Mouse (Mus musculus) olfactory bulb, adult 2 months (tissue): ENCODE results near the gene Serbp1. TPM values are rescaled to one million over a fixed set of nuclear protein-coding genes. Genes with fewer than 3 reads are reported as not detected.

Source experiments
- H3K27ac ChIP-seq: fragments of 200-500 bp; 2 replicates; pipeline ENCODE4 v1.5.1; 2012; ENCODE audit warnings: low read depth, low read length; ENCODE audit not compliant: insufficient read depth
- H3K4me1 ChIP-seq: fragments of 200-500 bp; 2 replicates; pipeline ENCODE4 v1.6.1; 2012; ENCODE audit warnings: low read length; ENCODE audit not compliant: control insufficient read depth, insufficient read depth
- H3K4me3 ChIP-seq: fragments of 200-500 bp; 2 replicates; pipeline ENCODE4 v1.5.1; 2012; ENCODE audit warnings: mild to moderate bottlenecking, low read depth, low read length, moderate library complexity; ENCODE audit not compliant: insufficient read depth
- CTCF ChIP-seq: fragments of 200-500 bp; IDR thresholded peaks from 2 replicates; pipeline ENCODE4 v1.5.1; 2012; ENCODE audit warnings: low read depth, mild to moderate bottlenecking, low read length, moderate library complexity; ENCODE audit not compliant: insufficient read depth
- POLR2A ChIP-seq: fragments of 200-500 bp; IDR thresholded peaks from 2 replicates; pipeline ENCODE4 v1.6.1; 2012; ENCODE audit warnings: mild to moderate bottlenecking, low read depth, low read length, moderate library complexity; ENCODE audit not compliant: insufficient read depth
- WGBS: fragments of 180-500 bp; shearing (Covaris S2); methylation state at CpG from one replicate; pipeline ENCODE4 v1.1.7; 2018; 5-methylcytosine and 5-hydroxymethylcytosine counted together
- polyA plus RNA-seq: library from polyadenylated mRNA; stranded (reverse); fragments of >200 nt; gene quantifications from 2 replicates; pipeline ENCODE4 v1.2.4, GENCODE M21; 2012; ENCODE audit warnings: low replicate concordance; ENCODE audit not compliant: missing spikeins, insufficient read depth, insufficient read length

Gene Serbp1
- polyA plus RNA-seq, 1 experiment = not detected

- H3K27ac ChIP-seq = no peak overlapping the region
- peaks cover 2% of the 10 kb centered on the region; the same call in 1 of the 2 replicates for H3K4me1 ChIP-seq
- H3K4me3 ChIP-seq = no peak overlapping the region
- 79% methylated on average over 5 of the region's 5 CpGs for WGBS
- no peak for TF ChIP-seq POLR2A
- TF ChIP-seq CTCF = no peak
These were observed 40.0 kb downstream of the Serbp1 start for GRCm38 (mm10) chr6:67277944-67278343.

DNA sequence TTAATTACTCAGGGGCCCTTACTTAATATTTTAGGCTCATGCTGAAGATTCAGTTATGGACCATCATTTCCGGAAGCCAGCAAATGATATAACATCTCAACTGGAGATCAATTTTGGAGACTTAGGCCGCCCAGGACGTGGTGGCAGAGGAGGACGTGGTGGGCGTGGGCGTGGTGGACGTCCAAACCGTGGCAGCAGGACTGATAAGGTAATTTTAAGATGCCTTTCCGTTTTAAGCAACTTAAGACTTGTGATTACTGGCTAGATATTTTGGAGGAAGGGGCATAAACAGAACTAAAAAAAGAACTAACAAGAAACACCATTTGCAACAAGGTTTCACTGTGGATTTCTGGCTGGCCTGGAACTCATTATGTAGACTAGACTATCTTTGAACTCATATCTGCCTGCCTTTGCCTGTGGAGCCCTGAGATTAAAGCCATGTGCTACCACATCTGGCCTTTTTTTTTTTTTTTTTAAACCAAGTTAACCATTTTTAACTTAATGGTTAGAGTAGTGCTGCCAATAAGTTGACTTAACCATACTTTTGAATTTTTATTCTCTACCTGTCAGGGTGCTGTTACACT is 43.7 kb downstream of the Serbp1 start:
- WGBS = 83% methylated on average over 9 of the region's 9 CpGs
- no peaks in the 10 kb centered on the region for H3K4me1 ChIP-seq
- no peak overlapping the region for H3K27ac ChIP-seq
- TF ChIP-seq POLR2A (no peak), CTCF (no peak)
- H3K4me3 ChIP-seq = no peak overlapping the region

GRCm38 (mm10) chr6:67282897-67283296 is 44.9 kb downstream of the Serbp1 start:
- 45% methylated on average over 1 of the region's 1 CpGs for WGBS
- TF ChIP-seq CTCF (no peak), POLR2A (no peak)
- Histone ChIP-seq H3K4me1 (no peaks in the 10 kb centered on the region), H3K4me3 (no peak overlapping the region), H3K27ac (no peak overlapping the region)

GRCm38 (mm10) chr6:67292042-67292623 is 54.2 kb downstream of the Serbp1 start:
- no peak overlapping the region for H3K4me3 ChIP-seq
- H3K4me1 ChIP-seq = no peaks in the 10 kb centered on the region
- H3K27ac ChIP-seq = no peak overlapping the region
- TF ChIP-seq POLR2A (no peak), CTCF (no peak)
- WGBS = 69% methylated on average over 5 of the region's 5 CpGs

- no peak for TF ChIP-seq POLR2A
- TF ChIP-seq CTCF = no peak
- Histone ChIP-seq H3K4me3 (no peak overlapping the region), H3K4me1 (no peaks in the 10 kb centered on the region; the same call in 1 of the 2 replicates), H3K27ac (no peak overlapping the region)
- 62% methylated on average over 5 of the region's 5 CpGs for WGBS
These were observed 58.1 kb downstream of the Serbp1 start for GRCm38 (mm10) chr6:67296126-67296525.

DNA sequence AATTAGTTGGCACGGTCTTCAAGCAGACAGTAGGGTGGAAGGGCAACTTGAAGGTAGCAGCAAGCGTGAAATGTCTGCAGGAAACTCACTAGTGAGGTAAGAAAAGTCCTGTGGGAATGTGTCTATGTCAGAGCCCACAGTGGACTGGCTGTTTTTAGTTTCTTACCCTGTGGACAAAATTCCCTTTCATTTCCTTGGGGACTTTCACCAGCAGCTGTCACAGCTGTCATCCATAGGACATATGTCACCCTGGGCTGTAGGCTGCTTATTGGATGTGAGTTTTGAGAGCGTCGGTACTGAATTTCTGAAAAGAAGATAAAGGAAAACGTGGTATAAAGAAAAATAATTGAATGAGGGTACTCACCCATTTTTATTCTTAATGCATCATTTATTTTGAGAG is 60.8 kb downstream of the Serbp1 start:
- Histone ChIP-seq H3K4me1 (no peaks in the 10 kb centered on the region; the same call in 1 of the 2 replicates), H3K27ac (no peak overlapping the region), H3K4me3 (no peak overlapping the region)
- 84% methylated on average over 5 of the region's 5 CpGs for WGBS
- TF ChIP-seq CTCF (no peak), POLR2A (no peak)

- Histone ChIP-seq H3K4me1 (no peaks in the 10 kb centered on the region; the same call in 1 of the 2 replicates), H3K4me3 (no peak overlapping the region), H3K27ac (no peak overlapping the region)
- 67% methylated on average over 4 of the region's 4 CpGs for WGBS
- TF ChIP-seq CTCF = no peak
- no peak for TF ChIP-seq POLR2A
These were observed 62.3 kb downstream of the Serbp1 start for GRCm38 (mm10) chr6:67300300-67300699.

DNA sequence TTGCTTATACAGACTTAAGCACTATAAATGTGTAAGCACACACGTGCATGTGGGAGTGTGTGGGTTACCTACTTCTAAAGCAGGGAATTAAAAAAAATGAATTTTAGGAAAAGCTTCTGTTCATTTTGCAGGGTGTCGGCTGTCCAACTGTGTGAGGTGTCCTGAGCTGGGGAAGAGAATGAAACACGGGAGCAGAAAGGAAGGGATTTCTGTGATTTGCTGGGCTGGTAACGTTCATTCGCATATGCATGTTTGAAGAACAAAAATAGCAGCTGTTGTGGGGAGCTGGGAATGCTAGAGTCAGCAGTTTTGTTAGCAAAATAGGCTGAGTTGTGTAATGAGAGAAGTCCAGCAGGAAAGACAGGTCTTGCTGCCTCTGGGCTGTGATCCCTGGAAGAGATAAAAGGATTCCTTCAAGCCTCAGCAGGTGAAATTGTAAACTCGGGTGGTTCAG is 62.8 kb downstream of the Serbp1 start:
- H3K4me3 ChIP-seq = no peak overlapping the region
- no peak overlapping the region for H3K27ac ChIP-seq
- 38% methylated on average over 6 of the region's 6 CpGs for WGBS
- H3K4me1 ChIP-seq = no peaks in the 10 kb centered on the region; the same call in 1 of the 2 replicates
- no peak for TF ChIP-seq POLR2A
- TF ChIP-seq CTCF = no peak

GRCm38 (mm10) chr6:67301230-67301629 is 63.3 kb downstream of the Serbp1 start:
- no peak overlapping the region for H3K27ac ChIP-seq
- 90% methylated on average over 3 of the region's 3 CpGs for WGBS
- no peak overlapping the region for H3K4me3 ChIP-seq
- no peaks in the 10 kb centered on the region; the same call in 1 of the 2 replicates for H3K4me1 ChIP-seq
- TF ChIP-seq CTCF (no peak), POLR2A (no peak)

- 51% methylated on average over 4 of the region's 4 CpGs for WGBS
- Histone ChIP-seq H3K4me3 (no peak overlapping the region), H3K4me1 (no peaks in the 10 kb centered on the region; the same call in 1 of the 2 replicates), H3K27ac (no peak overlapping the region)
- no peak for TF ChIP-seq CTCF
- no peak for TF ChIP-seq POLR2A
These were observed 64.5 kb downstream of the Serbp1 start for GRCm38 (mm10) chr6:67302471-67302870.
